Mouse (Mus musculus): Measurements from ENCODE around the gene Opcml. TPM values are rescaled to one million over a fixed set of nuclear protein-coding genes. Genes with fewer than 3 reads are reported as not detected.

Gene Opcml
- polyA plus RNA-seq, 1 experiment from 2014 or later = 6.0 TPM

DNA sequence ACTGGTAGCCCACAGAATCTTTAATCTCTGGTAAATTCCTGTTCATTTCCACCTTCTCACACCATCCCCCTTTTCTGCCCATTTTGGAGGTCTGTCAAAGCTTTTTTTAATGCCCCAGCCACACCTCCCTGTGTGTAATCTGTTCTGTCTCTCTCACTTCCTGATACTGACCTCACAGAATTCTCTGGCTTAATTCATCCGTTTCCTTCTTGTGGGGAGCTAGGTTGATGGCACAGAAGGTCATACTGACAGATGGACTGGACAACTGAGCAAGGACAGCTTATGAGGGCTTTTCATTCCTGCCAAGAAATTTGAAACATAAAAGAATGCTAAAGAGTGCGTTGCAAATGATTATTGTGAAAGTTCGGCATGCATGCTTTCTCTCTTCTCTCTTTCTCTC is 126.7 kb downstream of the Opcml start:
- H3K4me3 ChIP-seq (ENCODE audit: low read depth, low read length) = no peak overlapping the region
- H3K36me3 ChIP-seq (ENCODE audit: control insufficient read depth, insufficient read depth, low read length) = no peaks in the 10 kb centered on the region
- no peak overlapping the region for H3K4me2 ChIP-seq (ENCODE audit: low read depth, low read length)
- WGBS = 54% methylated on average over 3 of the region's 3 CpGs
- DNase-seq (ENCODE audit: low spot score) (no peak), ATAC-seq (ENCODE audit: low read depth) (no peak)
- H3K9ac ChIP-seq (ENCODE audit: low read depth, low read length) = no peak overlapping the region
- H3K27ac ChIP-seq (replicated peaks; ENCODE audit: low read depth, low read length) = no peak overlapping the region
- no peaks in the 10 kb centered on the region for H3K9me3 ChIP-seq (ENCODE audit: control insufficient read depth, low read length)
- H3K4me1 ChIP-seq (ENCODE audit: control insufficient read depth, insufficient read depth, low read length) = no peaks in the 10 kb centered on the region
- no peaks in the 10 kb centered on the region for H3K27me3 ChIP-seq (replicated peaks; ENCODE audit: control insufficient read depth, insufficient read depth, low read length)

DNA sequence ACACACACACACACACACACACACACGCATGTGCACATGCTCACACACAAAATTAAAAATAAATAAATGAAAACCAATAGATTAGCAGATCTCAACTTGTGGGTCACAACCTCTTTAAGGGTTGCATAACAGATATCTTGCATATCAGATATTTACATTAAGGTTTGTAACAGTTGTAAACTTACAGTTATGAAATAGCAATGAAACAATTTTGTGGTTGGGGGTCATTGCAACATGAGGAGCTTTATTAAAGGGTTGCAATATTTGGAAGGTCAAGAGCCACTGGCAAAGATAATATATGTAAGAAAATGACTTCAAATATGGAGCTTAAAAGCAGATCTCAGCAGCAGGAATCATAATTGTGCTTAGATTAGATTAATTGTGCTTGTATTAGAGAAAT is 132.9 kb downstream of the Opcml start:
- no peaks in the 10 kb centered on the region for H3K36me3 ChIP-seq (ENCODE audit: control insufficient read depth, insufficient read depth, low read length)
- 94% methylated on average over 1 of the region's 1 CpGs for WGBS
- ATAC-seq (ENCODE audit: low read depth) (no peak), DNase-seq (ENCODE audit: low spot score) (no peak)
- H3K4me3 ChIP-seq (ENCODE audit: low read depth, low read length) = no peak overlapping the region
- H3K9ac ChIP-seq (ENCODE audit: low read depth, low read length) = no peak overlapping the region
- H3K4me2 ChIP-seq (ENCODE audit: low read depth, low read length) = no peak overlapping the region
- no peak overlapping the region for H3K27ac ChIP-seq (replicated peaks; ENCODE audit: low read depth, low read length)
- no peaks in the 10 kb centered on the region for H3K4me1 ChIP-seq (ENCODE audit: control insufficient read depth, insufficient read depth, low read length)
- H3K9me3 ChIP-seq (ENCODE audit: control insufficient read depth, low read length) = no peaks in the 10 kb centered on the region
- no peaks in the 10 kb centered on the region for H3K27me3 ChIP-seq (replicated peaks; ENCODE audit: control insufficient read depth, insufficient read depth, low read length)

DNA sequence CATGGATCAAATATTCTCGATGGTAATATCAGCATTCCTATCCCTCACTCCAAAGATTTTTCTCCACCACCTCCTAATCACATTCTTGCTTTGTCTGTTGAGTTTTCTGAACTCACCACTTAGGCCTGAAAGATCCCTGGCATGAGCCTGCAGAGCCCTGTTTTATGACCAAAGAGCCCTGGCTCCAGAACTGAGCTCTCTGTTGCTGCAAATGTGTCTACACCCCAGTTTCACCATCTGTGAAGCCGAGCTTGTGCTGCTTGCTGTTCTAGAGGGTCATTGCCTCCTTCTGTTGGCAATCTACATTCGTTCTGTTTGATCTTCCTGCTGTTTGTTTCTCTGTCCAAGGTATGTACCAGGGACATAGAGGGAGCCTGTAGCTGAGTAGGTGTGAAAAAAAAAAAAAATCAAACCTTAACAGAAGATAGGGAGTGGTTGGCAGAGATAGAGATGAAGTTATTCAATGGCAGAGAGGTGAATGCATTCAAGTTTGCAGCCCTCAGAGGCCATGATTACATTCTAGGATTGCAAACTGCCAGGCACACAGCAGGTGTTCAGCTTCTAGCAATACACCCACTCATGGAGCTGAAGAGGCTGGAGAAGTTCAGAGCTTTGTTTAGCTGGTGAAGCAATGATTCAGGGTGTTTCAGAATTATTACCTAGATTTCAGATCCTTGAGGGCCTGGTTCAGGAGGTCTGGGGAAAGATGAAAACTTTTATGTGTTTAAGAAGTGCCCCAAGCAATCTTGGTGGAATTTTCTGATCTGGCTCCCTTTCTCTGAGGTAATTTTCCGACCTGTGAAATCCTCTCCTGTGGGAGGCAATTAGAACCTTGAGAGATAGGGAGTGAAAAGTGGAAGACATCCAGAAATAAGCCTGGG is 133.6 kb downstream of the Opcml start:
- H3K36me3 ChIP-seq (ENCODE audit: control insufficient read depth, insufficient read depth, low read length) = no peaks in the 10 kb centered on the region
- DNase-seq (ENCODE audit: low spot score) = no peak
- H3K4me3 ChIP-seq (ENCODE audit: low read depth, low read length) = no peak overlapping the region
- no peak overlapping the region for H3K27ac ChIP-seq (replicated peaks; ENCODE audit: low read depth, low read length)
- H3K9ac ChIP-seq (ENCODE audit: low read depth, low read length) = no peak overlapping the region
- ATAC-seq (ENCODE audit: low read depth) = no peak
- H3K4me1 ChIP-seq (ENCODE audit: control insufficient read depth, insufficient read depth, low read length) = no peaks in the 10 kb centered on the region
- 61% methylated on average over 4 of the region's 4 CpGs for WGBS
- no peak overlapping the region for H3K4me2 ChIP-seq (ENCODE audit: low read depth, low read length)
- no peaks in the 10 kb centered on the region for H3K9me3 ChIP-seq (ENCODE audit: control insufficient read depth, low read length)
- no peaks in the 10 kb centered on the region for H3K27me3 ChIP-seq (replicated peaks; ENCODE audit: control insufficient read depth, insufficient read depth, low read length)

DNA sequence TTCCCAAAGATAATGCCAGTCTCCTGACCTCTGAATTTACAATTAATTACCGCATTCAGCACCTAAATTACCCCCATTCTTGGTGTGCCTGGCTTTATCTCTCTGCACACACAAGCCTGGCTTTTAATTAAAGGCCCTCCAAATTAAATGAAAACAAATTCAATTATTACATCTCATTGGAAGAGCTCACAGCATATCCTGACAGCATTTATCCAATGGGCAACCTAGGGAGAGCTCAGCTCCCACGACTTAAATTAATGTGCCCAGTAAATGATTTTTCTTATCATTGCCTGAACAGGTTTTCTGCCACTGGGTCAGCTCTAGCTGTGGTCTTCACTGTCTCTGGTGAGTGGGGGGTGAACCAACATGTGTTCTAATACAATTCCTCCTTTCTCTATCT is 135.1 kb downstream of the Opcml start:
- H3K4me3 ChIP-seq (ENCODE audit: low read depth, low read length) = no peak overlapping the region
- no peaks in the 10 kb centered on the region for H3K36me3 ChIP-seq (ENCODE audit: control insufficient read depth, insufficient read depth, low read length)
- H3K9ac ChIP-seq (ENCODE audit: low read depth, low read length) = no peak overlapping the region
- DNase-seq (ENCODE audit: low spot score) (no peak), ATAC-seq (ENCODE audit: low read depth) (no peak)
- 71% methylated on average over 2 of the region's 2 CpGs for WGBS
- H3K27me3 ChIP-seq (replicated peaks; ENCODE audit: control insufficient read depth, insufficient read depth, low read length) = no peaks in the 10 kb centered on the region
- H3K27ac ChIP-seq (replicated peaks; ENCODE audit: low read depth, low read length) = no peak overlapping the region
- H3K4me1 ChIP-seq (ENCODE audit: control insufficient read depth, insufficient read depth, low read length) = no peaks in the 10 kb centered on the region
- no peak overlapping the region for H3K4me2 ChIP-seq (ENCODE audit: low read depth, low read length)
- H3K9me3 ChIP-seq (ENCODE audit: control insufficient read depth, low read length) = no peaks in the 10 kb centered on the region

DNA sequence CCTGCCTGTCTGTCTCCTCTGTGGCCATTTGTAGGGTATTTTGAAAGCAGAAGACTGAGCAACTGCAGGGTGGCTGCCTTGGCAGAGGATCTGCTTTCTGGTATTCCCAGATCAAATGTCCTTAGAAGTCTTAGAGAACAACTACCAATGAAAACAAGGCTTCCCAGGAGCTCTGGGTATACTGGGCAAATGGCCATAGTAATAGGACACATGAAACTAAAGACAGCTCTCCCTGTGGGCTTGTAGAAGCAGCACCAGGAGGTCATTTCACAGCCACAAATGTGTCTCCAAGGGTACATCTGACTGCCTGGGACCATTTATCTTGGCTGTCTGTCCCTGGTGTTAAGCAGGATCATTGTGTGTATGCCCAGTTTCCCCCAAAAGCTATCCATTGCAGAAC is 146.7 kb downstream of the Opcml start:
- H3K4me1 ChIP-seq (ENCODE audit: control insufficient read depth, insufficient read depth, low read length) = no peaks in the 10 kb centered on the region
- ATAC-seq (ENCODE audit: low read depth) = no peak
- H3K4me3 ChIP-seq (ENCODE audit: low read depth, low read length) = no peak overlapping the region
- no peak overlapping the region for H3K9ac ChIP-seq (ENCODE audit: low read depth, low read length)
- H3K27ac ChIP-seq (replicated peaks; ENCODE audit: low read depth, low read length) = no peak overlapping the region
- no peaks in the 10 kb centered on the region for H3K9me3 ChIP-seq (ENCODE audit: control insufficient read depth, low read length)
- H3K36me3 ChIP-seq (ENCODE audit: control insufficient read depth, insufficient read depth, low read length) = no peaks in the 10 kb centered on the region
- DNase-seq (ENCODE audit: low spot score) = peak; percentile 16
- no peak overlapping the region for H3K4me2 ChIP-seq (ENCODE audit: low read depth, low read length)
- no peaks in the 10 kb centered on the region for H3K27me3 ChIP-seq (replicated peaks; ENCODE audit: control insufficient read depth, insufficient read depth, low read length)

DNA sequence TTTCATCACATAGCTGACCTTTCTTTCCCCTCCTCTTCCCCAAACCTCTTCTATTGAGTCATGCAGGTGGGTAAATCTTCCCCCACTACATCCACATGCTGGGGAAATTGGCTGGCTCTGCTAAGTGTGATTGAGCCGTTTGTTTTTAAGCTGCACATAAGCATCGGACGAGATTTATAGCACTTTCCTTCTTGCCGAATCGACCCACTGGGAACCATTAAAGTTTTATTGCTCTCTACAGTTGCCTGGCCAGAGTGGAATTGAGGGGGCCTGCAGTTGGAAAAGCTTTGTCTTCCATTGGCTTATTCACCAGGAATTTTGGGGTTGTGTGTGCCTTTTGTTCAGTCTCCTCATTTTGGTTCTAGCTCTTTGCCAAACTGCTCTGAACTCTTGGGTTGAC is 147.1 kb downstream of the Opcml start:
- Histone ChIP-seq H3K27ac (replicated peaks; ENCODE audit: low read depth, low read length) (no peak overlapping the region), H3K27me3 (replicated peaks; ENCODE audit: control insufficient read depth, insufficient read depth, low read length) (no peaks in the 10 kb centered on the region), H3K4me1 (ENCODE audit: control insufficient read depth, insufficient read depth, low read length) (no peaks in the 10 kb centered on the region), H3K9me3 (ENCODE audit: control insufficient read depth, low read length) (no peaks in the 10 kb centered on the region), H3K4me2 (ENCODE audit: low read depth, low read length) (no peak overlapping the region), H3K9ac (ENCODE audit: low read depth, low read length) (no peak overlapping the region), H3K4me3 (ENCODE audit: low read depth, low read length) (no peak overlapping the region), H3K36me3 (ENCODE audit: control insufficient read depth, insufficient read depth, low read length) (no peaks in the 10 kb centered on the region)
- ATAC-seq (ENCODE audit: low read depth) (no peak), DNase-seq (ENCODE audit: low spot score) (no peak)
- 87% methylated on average over 5 of the region's 5 CpGs for WGBS

DNA sequence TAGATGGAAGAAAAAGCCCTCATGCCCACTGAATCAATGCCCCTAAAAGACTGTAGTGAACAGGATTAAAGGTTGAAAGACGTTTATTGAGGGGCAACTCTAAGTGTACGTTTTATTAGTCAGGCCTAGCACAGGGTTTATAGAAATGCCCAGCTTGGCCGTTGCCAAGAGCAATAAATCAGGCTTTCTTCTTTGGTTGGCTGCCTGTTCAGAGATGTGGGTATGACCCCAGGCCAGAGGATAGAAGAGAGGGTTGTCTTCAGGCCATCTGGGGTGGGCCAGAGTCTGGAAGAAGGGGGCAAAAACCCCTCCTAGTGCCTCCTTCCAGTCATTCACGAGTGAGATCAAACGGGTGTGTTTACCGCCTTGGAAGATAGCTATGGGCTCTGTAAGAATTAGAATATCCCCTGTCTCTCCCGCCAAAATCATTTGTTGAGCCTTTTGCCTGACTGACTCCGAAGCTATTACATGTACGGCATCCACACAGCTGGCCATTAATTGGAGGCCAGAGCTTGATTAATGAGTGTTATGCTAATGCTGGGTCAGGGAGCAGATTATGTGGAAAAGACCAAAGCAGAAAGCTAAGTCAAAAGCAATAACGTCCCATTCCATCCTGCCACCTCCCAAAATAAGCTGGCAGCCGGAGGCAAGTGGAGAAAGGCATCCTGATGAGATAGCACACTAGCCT is 154.9 kb downstream of the Opcml start:
- Histone ChIP-seq H3K27ac (replicated peaks; ENCODE audit: low read depth, low read length) (no peak overlapping the region), H3K4me2 (ENCODE audit: low read depth, low read length) (no peak overlapping the region), H3K36me3 (ENCODE audit: control insufficient read depth, insufficient read depth, low read length) (no peaks in the 10 kb centered on the region), H3K27me3 (replicated peaks; ENCODE audit: control insufficient read depth, insufficient read depth, low read length) (no peaks in the 10 kb centered on the region), H3K4me1 (ENCODE audit: control insufficient read depth, insufficient read depth, low read length) (no peaks in the 10 kb centered on the region), H3K9me3 (ENCODE audit: control insufficient read depth, low read length) (no peaks in the 10 kb centered on the region), H3K9ac (ENCODE audit: low read depth, low read length) (no peak overlapping the region), H3K4me3 (ENCODE audit: low read depth, low read length) (no peak overlapping the region)
- 71% methylated on average over 11 of the region's 11 CpGs for WGBS
- DNase-seq (ENCODE audit: low spot score) = no peak
- no peak for ATAC-seq (ENCODE audit: low read depth)

DNA sequence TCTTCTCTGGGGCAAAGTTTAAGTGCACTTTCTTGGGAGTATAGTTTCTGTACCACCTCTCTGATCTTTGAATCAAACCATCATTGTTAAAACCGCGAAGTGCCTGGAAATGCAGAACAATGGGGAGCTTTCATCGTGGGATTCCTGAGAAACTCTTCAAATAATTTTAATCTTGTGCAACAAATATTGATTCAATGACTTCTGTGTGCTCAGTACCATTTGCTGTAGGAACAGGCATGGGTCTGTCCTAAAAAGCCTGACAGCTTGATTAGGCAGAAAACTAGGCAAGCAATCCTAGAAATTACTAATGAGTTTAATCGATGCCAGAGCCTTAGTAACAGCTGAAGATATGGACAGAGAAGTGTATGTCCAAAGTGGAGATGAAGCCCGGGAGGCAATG is 160.5 kb downstream of the Opcml start:
- no peak overlapping the region for H3K27ac ChIP-seq (replicated peaks; ENCODE audit: low read depth, low read length)
- no peak for DNase-seq (ENCODE audit: low spot score)
- H3K9ac ChIP-seq (ENCODE audit: low read depth, low read length) = no peak overlapping the region
- H3K27me3 ChIP-seq (replicated peaks; ENCODE audit: control insufficient read depth, insufficient read depth, low read length) = no peaks in the 10 kb centered on the region
- H3K4me1 ChIP-seq (ENCODE audit: control insufficient read depth, insufficient read depth, low read length) = no peaks in the 10 kb centered on the region
- H3K9me3 ChIP-seq (ENCODE audit: control insufficient read depth, low read length) = no peaks in the 10 kb centered on the region
- 36% methylated on average over 5 of the region's 5 CpGs for WGBS
- H3K4me2 ChIP-seq (ENCODE audit: low read depth, low read length) = no peak overlapping the region
- H3K36me3 ChIP-seq (ENCODE audit: control insufficient read depth, insufficient read depth, low read length) = no peaks in the 10 kb centered on the region
- no peak overlapping the region for H3K4me3 ChIP-seq (ENCODE audit: low read depth, low read length)
- ATAC-seq (ENCODE audit: low read depth) = no peak

DNA sequence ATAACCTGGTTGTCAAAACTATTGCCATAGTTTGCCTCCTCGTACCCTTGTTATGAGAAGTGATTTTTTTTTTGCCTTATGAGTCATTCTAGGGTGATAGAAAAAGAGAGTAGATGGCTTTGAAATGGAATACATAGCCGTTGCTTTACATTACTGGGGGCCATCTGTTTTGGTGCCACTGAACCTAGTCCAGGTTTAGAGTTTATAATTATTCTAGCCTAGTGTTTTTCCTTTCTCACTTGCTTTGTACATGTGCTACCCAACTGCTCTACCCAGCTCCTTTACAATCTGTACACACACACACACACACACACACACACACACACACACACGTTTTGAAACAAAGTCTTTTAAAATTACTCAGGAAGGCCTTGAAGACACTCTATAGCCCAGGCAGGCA is 171.1 kb downstream of the Opcml start:
- H3K4me1 ChIP-seq (ENCODE audit: control insufficient read depth, insufficient read depth, low read length) = no peaks in the 10 kb centered on the region
- H3K4me3 ChIP-seq (ENCODE audit: low read depth, low read length) = no peak overlapping the region
- 80% methylated on average over 3 of the region's 3 CpGs for WGBS
- H3K9me3 ChIP-seq (ENCODE audit: control insufficient read depth, low read length) = no peaks in the 10 kb centered on the region
- no peak overlapping the region for H3K4me2 ChIP-seq (ENCODE audit: low read depth, low read length)
- DNase-seq (ENCODE audit: low spot score) = no peak
- H3K36me3 ChIP-seq (ENCODE audit: control insufficient read depth, insufficient read depth, low read length) = no peaks in the 10 kb centered on the region
- no peak overlapping the region for H3K27ac ChIP-seq (replicated peaks; ENCODE audit: low read depth, low read length)
- no peak for ATAC-seq (ENCODE audit: low read depth)
- H3K9ac ChIP-seq (ENCODE audit: low read depth, low read length) = no peak overlapping the region
- H3K27me3 ChIP-seq (replicated peaks; ENCODE audit: control insufficient read depth, insufficient read depth, low read length) = no peaks in the 10 kb centered on the region

Data from embryonic facial prominence, embryonic 14.5 days (tissue).